Mouse (Mus musculus) liver, embryonic 14.5 days (tissue): ENCODE data around the gene Tcp10b.
"Not testable (repeated sequence)": the region's sequence is repeated elsewhere in the genome, so short reads cannot be mapped to it uniquely, and the experiment has no call there.

Experiments used
- CTCF ChIP-seq: IDR thresholded peaks from 2 replicates; pipeline ENCODE4 v1.5.1; 2016; ENCODE audit warnings: antibody characterized with exemption, low read depth, control low read depth
- EP300 ChIP-seq: IDR thresholded peaks from 2 replicates; pipeline ENCODE4 v1.6.1; 2016; ENCODE audit warnings: antibody characterized with exemption, low read depth

DNA sequence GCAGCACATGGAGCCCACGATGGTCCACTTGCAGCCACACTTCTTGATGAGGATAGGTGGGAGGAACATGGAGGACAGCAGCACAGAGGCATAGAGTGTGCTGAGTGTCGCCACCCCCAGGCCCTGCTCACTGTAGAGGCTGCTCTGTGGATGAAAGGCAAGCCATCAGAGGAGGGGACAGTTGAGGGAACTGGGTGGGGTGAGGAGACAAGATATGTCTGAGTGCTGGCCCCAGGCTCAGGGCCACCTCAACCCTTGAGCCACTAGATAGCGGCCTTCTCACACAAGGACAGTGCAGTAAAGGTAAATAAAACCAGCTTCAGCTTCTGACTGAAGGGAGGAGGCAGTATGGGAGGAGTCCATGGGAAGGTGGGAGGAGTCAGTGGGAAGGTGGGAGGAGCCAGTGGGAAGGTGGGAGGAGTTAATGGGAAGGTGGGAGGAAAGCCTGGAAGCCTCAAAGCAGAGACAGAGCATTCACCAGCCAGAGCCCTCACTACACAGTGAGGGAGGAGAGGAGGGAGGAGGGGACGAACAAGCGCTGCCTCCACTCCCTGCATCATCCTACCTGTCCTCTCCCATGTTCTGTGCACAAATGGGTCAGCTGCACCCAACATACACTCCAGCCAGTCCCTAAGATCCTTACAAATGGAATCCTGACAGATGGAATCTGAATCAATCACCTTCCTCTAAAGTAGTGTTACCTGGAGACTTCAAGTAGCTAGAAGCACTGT lies 62.6 kb downstream of the Tcp10b start:
- TF ChIP-seq CTCF, EP300: not testable (repeated sequence)
